Mouse (Mus musculus): Measurements from ENCODE around the gene Polr3g. TPM values are rescaled to one million over a fixed set of nuclear protein-coding genes. Genes with fewer than 3 reads are reported as not detected.

Gene Polr3g
- polyA plus RNA-seq, 1 experiment from 2014 or later: 24.9 TPM

GRCm38 (mm10) chr13:81711546-81712371, 946 bp upstream of the Polr3g start:
- Histone ChIP-seq H3K27me3 (ENCODE audit: low read depth, poor library complexity, severe bottlenecking) (peaks cover 9% of the 10 kb centered on the region), H3K9me3 (replicated peaks) (no peaks in the 10 kb centered on the region), H3K4me3 (peak overlapping the region; percentile 89), H3K4me1 (peaks cover 40% of the 10 kb centered on the region), H3K27ac (replicated peaks) (peak overlapping the region; percentile 89), H3K36me3 (0 out of 2 replicates have a peak, but pooled peaks cover 4% of the 10 kb centered on the region)
- DNase-seq (ENCODE audit: low spot score): no peak
- WGBS: under 1% methylated on average over 42 of the region's 42 CpGs

GRCm38 (mm10) chr13:81710266-81710665, 547 bp downstream of the Polr3g start:
- H3K9me3 ChIP-seq (replicated peaks): no peaks in the 10 kb centered on the region
- peak overlapping the region; percentile 89 for H3K4me3 ChIP-seq
- WGBS: under 1% methylated on average over 7 of the region's 7 CpGs
- 0 out of 2 replicates have a peak, but pooled peaks cover 4% of the 10 kb centered on the region for H3K36me3 ChIP-seq
- peaks cover 9% of the 10 kb centered on the region for H3K27me3 ChIP-seq (ENCODE audit: low read depth, poor library complexity, severe bottlenecking)
- peak overlapping the region; percentile 89 for H3K27ac ChIP-seq (replicated peaks)
- H3K4me1 ChIP-seq: peaks cover 40% of the 10 kb centered on the region
- DNase-seq (ENCODE audit: low spot score): no peak

GRCm38 (mm10) chr13:81709805-81710204, 1.0 kb downstream of the Polr3g start:
- 28% methylated on average over 4 of the region's 4 CpGs for WGBS
- H3K4me1 ChIP-seq: peaks cover 40% of the 10 kb centered on the region
- H3K36me3 ChIP-seq: 0 out of 2 replicates have a peak, but pooled peaks cover 4% of the 10 kb centered on the region
- H3K4me3 ChIP-seq: peak overlapping the region; percentile 89
- no peaks in the 10 kb centered on the region for H3K9me3 ChIP-seq (replicated peaks)
- H3K27ac ChIP-seq (replicated peaks): no peak overlapping the region
- DNase-seq (ENCODE audit: low spot score): no peak
- peaks cover 9% of the 10 kb centered on the region for H3K27me3 ChIP-seq (ENCODE audit: low read depth, poor library complexity, severe bottlenecking)

GRCm38 (mm10) chr13:81706311-81706710, 4.5 kb downstream of the Polr3g start:
- H3K27ac ChIP-seq (replicated peaks): no peak overlapping the region
- no peak overlapping the region for H3K4me3 ChIP-seq
- H3K27me3 ChIP-seq (ENCODE audit: low read depth, poor library complexity, severe bottlenecking): no peaks in the 10 kb centered on the region
- DNase-seq (ENCODE audit: low spot score): no peak
- 0 out of 2 replicates have a peak, but pooled peaks cover 11% of the 10 kb centered on the region for H3K36me3 ChIP-seq
- H3K9me3 ChIP-seq (replicated peaks): no peaks in the 10 kb centered on the region
- H3K4me1 ChIP-seq: peaks cover 22% of the 10 kb centered on the region
- 93% methylated on average over 5 of the region's 5 CpGs for WGBS

- no peak for DNase-seq (ENCODE audit: low spot score)
- H3K9me3 ChIP-seq (replicated peaks): no peaks in the 10 kb centered on the region
- H3K27me3 ChIP-seq (ENCODE audit: low read depth, poor library complexity, severe bottlenecking): no peaks in the 10 kb centered on the region
- H3K36me3 ChIP-seq: peaks cover 15% of the 10 kb centered on the region; the same call in 1 of the 2 replicates
- H3K4me1 ChIP-seq: 0 out of 2 replicates have a peak, but pooled peaks cover 4% of the 10 kb centered on the region
- WGBS: 84% methylated on average over 9 of the region's 9 CpGs
- H3K27ac ChIP-seq (replicated peaks): no peak overlapping the region
- no peak overlapping the region for H3K4me3 ChIP-seq
These were observed 7.2 kb downstream of the Polr3g start for GRCm38 (mm10) chr13:81703621-81704020.

- Histone ChIP-seq H3K4me1 (no peaks in the 10 kb centered on the region), H3K27me3 (ENCODE audit: low read depth, poor library complexity, severe bottlenecking) (no peaks in the 10 kb centered on the region), H3K36me3 (peaks cover 15% of the 10 kb centered on the region), H3K9me3 (replicated peaks) (no peaks in the 10 kb centered on the region), H3K27ac (replicated peaks) (no peak overlapping the region), H3K4me3 (no peak overlapping the region)
- DNase-seq (ENCODE audit: low spot score): no peak
- 74% methylated on average over 7 of the region's 7 CpGs for WGBS
These were observed 7.7 kb downstream of the Polr3g start for GRCm38 (mm10) chr13:81703148-81703547.

GRCm38 (mm10) chr13:81694446-81694845, 16.4 kb downstream of the Polr3g start:
- no peak overlapping the region for H3K27ac ChIP-seq (replicated peaks)
- H3K4me1 ChIP-seq: peaks cover 3% of the 10 kb centered on the region; the same call in 1 of the 2 replicates
- no peak overlapping the region for H3K4me3 ChIP-seq
- H3K36me3 ChIP-seq: peaks cover 39% of the 10 kb centered on the region
- WGBS: 95% methylated on average over 12 of the region's 12 CpGs
- no peaks in the 10 kb centered on the region for H3K9me3 ChIP-seq (replicated peaks)
- no peak for DNase-seq (ENCODE audit: low spot score)
- no peaks in the 10 kb centered on the region for H3K27me3 ChIP-seq (ENCODE audit: low read depth, poor library complexity, severe bottlenecking)

GRCm38 (mm10) chr13:81691606-81692005, 19.2 kb downstream of the Polr3g start:
- Histone ChIP-seq H3K36me3 (peaks cover 28% of the 10 kb centered on the region), H3K27ac (replicated peaks) (0 out of 2 replicates have a peak overlapping the region, but pooled peaks have one; percentile 47), H3K9me3 (replicated peaks) (no peaks in the 10 kb centered on the region), H3K4me1 (peaks cover 3% of the 10 kb centered on the region; the same call in 1 of the 2 replicates), H3K27me3 (ENCODE audit: low read depth, poor library complexity, severe bottlenecking) (no peaks in the 10 kb centered on the region), H3K4me3 (no peak overlapping the region)
- DNase-seq (ENCODE audit: low spot score): no peak
- 65% methylated on average over 9 of the region's 9 CpGs for WGBS

- no peak overlapping the region for H3K27ac ChIP-seq (replicated peaks)
- DNase-seq (ENCODE audit: low spot score): no peak
- no peaks in the 10 kb centered on the region for H3K27me3 ChIP-seq (ENCODE audit: low read depth, poor library complexity, severe bottlenecking)
- H3K4me3 ChIP-seq: no peak overlapping the region
- peaks cover 28% of the 10 kb centered on the region for H3K36me3 ChIP-seq
- WGBS: 89% methylated on average over 10 of the region's 10 CpGs
- H3K4me1 ChIP-seq: peaks cover 3% of the 10 kb centered on the region; the same call in 1 of the 2 replicates
- no peaks in the 10 kb centered on the region for H3K9me3 ChIP-seq (replicated peaks)
These were observed 20.3 kb downstream of the Polr3g start for GRCm38 (mm10) chr13:81690477-81690876.

GRCm38 (mm10) chr13:81689587-81689986, 21.2 kb downstream of the Polr3g start:
- DNase-seq (ENCODE audit: low spot score): no peak
- Histone ChIP-seq H3K27me3 (ENCODE audit: low read depth, poor library complexity, severe bottlenecking) (no peaks in the 10 kb centered on the region), H3K4me3 (no peak overlapping the region), H3K36me3 (peaks cover 32% of the 10 kb centered on the region), H3K4me1 (peaks cover 3% of the 10 kb centered on the region; the same call in 1 of the 2 replicates), H3K9me3 (replicated peaks) (no peaks in the 10 kb centered on the region), H3K27ac (replicated peaks) (no peak overlapping the region)
- 88% methylated on average over 3 of the region's 3 CpGs for WGBS

GRCm38 (mm10) chr13:81684884-81685283, 25.9 kb downstream of the Polr3g start:
- Histone ChIP-seq H3K4me3 (no peak overlapping the region), H3K27ac (replicated peaks) (no peak overlapping the region), H3K9me3 (replicated peaks) (no peaks in the 10 kb centered on the region), H3K27me3 (ENCODE audit: low read depth, poor library complexity, severe bottlenecking) (no peaks in the 10 kb centered on the region), H3K4me1 (no peaks in the 10 kb centered on the region), H3K36me3 (peaks cover 34% of the 10 kb centered on the region)
- no peak for DNase-seq (ENCODE audit: low spot score)
- 97% methylated on average over 3 of the region's 3 CpGs for WGBS

- Histone ChIP-seq H3K4me3 (no peak overlapping the region), H3K4me1 (no peaks in the 10 kb centered on the region), H3K27ac (replicated peaks) (no peak overlapping the region), H3K27me3 (ENCODE audit: low read depth, poor library complexity, severe bottlenecking) (no peaks in the 10 kb centered on the region), H3K36me3 (peaks cover 34% of the 10 kb centered on the region), H3K9me3 (replicated peaks) (no peaks in the 10 kb centered on the region)
- WGBS: 92% methylated on average over 5 of the region's 5 CpGs
- DNase-seq (ENCODE audit: low spot score): no peak
These were observed 26.6 kb downstream of the Polr3g start for GRCm38 (mm10) chr13:81684258-81684657.

GRCm38 (mm10) chr13:81683107-81683506, 27.7 kb downstream of the Polr3g start:
- no peak for DNase-seq (ENCODE audit: low spot score)
- Histone ChIP-seq H3K27me3 (ENCODE audit: low read depth, poor library complexity, severe bottlenecking) (no peaks in the 10 kb centered on the region), H3K36me3 (peaks cover 30% of the 10 kb centered on the region), H3K9me3 (replicated peaks) (no peaks in the 10 kb centered on the region), H3K4me3 (no peak overlapping the region), H3K27ac (replicated peaks) (no peak overlapping the region), H3K4me1 (peaks cover 6% of the 10 kb centered on the region)
- WGBS: 94% methylated on average over 3 of the region's 3 CpGs

Data from midbrain, embryonic 10.5 days (tissue).